Mouse (Mus musculus) thymus, adult 18-20 months (tissue): ENCODE data around the gene Gm7075.
"Not testable (repeated sequence)": the region's sequence is repeated elsewhere in the genome, so short reads cannot be mapped to it uniquely, and the experiment has no call there.

ENCODE experiments used
- DNase-seq, 2 experiments: peaks; one replicate each; pipeline ENCODE4 v3.0.0; 2022; ENCODE audit warnings: mixed read lengths in 2 of 2

The Gm7075 gene

DNA sequence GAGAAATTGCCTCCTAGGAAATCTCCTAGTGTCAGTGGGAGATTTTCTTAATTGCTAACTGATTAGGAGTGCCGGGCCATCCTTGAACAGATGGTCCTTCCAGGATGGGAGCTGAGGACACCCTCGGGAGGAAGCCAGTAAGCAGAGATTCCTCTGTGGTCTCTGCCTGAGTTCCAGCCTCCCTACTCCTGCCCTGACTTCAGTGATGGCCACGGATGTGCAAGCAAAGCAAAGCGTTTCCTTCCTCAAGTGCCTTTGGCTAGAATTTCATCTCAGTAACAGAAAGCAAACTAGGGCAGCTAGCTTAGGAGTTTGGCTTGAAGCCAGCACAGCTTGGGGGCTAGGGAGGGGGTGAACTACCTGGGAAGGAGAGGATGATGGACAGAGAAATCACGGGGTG, 4.5 kb downstream of the Gm7075 start:
- no peak for DNase-seq

GRCm38 (mm10) chr10:63415850-63416249, 5.7 kb downstream of the Gm7075 start:
- DNase-seq: no peak

DNA sequence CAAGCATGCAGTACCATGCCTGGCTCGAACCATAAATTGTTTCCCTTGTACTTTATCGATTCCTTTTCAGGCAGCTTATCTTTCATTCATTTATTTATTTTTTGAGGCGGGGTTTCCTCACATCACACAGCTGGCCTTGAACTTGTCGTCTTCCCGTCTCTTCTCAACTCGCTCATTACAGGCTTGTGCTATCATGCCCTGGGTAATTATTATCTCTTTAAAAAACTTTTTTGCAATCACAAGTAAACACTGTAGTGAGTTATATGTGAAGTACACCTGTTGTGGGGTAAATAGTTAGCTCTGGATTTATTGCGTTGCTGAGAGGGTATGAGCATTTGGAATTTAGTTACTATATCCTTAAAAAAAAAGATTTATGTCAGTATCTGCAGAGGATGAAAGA, 6.3 kb downstream of the Gm7075 start:
- DNase-seq: no peak

GRCm38 (mm10) chr10:63412756-63413155, 8.8 kb downstream of the Gm7075 start:
- DNase-seq: no peak

GRCm38 (mm10) chr10:63411674-63412073, 9.9 kb downstream of the Gm7075 start:
- DNase-seq: not testable (repeated sequence)

GRCm38 (mm10) chr10:63410162-63410956, 11.2 kb downstream of the Gm7075 start:
- DNase-seq: no peak

DNA sequence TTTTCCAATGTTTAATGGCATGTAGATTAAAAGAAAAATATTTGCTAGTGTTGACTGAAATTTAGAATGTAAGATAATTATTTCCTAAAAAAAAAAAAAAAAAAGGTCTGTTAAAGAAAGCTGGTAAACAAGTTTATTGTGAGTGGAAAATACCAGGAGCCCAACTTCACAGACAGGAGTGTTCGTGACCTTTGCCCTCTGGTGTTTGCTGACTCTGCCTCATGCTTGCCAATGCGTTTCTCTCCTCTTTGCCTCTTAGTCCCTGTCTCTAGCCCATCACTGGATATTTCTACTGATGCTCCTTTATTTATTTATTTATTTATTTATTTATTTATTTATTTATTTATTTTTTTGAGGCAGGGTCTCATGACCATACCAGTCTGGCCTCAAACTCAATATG, 18.0 kb downstream of the Gm7075 start:
- DNase-seq: no peak

DNA sequence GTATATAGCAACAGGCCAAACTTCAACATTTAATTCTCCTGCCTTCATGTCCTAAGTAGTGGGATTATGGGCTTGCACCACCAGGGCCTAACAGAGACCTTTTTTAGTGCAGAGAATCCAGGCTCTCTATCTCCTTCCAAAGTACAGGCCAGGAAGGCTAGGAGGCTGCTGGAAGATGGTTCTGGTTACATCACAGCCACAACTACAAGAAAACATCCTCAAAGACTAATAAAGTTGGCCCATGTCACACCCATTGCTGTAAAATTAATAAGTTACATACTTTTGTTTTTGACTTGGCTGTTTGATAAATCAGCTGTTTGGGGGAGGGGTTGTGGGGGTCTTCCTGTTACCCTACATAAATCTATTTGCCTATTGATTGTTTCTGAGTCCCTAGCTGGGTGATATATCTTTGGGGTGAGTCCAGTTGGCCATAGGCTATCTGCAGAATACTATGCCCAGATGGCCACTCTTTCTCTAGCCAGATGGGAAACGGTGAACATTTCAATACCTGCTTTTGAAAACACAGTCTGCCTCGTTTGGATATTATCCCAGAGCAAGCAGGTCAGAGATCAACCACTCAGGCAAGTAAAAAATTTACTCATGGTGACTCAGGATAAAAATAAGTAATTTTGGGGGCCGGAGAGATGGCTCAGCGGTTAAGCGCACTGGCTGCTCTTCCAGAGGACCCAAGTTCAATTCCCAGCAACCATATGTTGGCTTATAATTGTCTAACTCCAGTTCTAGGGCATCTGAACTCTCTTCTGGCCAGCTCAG, 18.7 kb downstream of the Gm7075 start:
- DNase-seq: no peak

DNA sequence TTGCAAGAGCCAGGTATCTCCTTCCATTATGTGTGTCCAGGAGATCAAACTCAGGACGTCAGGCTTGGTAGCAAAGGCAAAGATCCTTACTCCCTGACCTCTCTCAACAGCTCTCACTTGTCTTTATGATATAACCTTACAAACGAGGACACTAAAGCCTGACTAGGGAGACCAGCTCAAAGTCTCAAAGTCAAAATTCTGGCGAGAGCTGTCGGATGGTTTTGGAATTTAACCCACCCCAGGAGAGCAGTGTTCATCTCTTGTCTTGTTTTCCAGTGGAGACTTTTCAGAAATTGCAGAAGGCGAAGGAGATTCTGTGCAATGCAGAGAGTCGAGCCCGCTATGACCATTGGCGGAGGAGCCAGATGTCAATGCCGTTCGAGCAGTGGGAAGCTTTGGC, 24.6 kb downstream of the Gm7075 start:
- no peak for DNase-seq

- no peak for DNase-seq
These were observed 32.6 kb downstream of the Gm7075 start for GRCm38 (mm10) chr10:63388948-63389347.

DNA sequence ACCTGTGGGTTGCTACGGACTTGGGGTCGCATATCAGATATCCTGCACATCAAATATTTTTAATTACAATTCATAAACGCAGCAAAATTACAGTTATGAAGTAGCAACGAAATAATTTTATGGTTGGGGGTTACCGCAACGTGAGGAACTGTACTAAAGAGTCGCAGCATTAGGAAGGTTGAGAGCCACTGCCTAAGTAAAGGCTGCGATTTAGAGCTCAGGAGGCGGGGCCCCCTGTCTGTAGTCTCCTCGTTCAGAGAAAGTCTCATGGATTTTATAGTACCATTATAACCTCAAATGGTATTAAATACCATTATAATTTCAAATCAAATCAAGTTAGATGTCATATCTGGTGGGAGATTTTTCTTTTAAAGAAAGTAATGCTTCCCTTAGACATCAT, 34.6 kb downstream of the Gm7075 start:
- no peak for DNase-seq

- DNase-seq: peak; percentile 54 to 66
These were observed 35.1 kb downstream of the Gm7075 start for GRCm38 (mm10) chr10:63386444-63386843.

GRCm38 (mm10) chr10:63385897-63386296, 35.7 kb downstream of the Gm7075 start:
- not testable (repeated sequence) for DNase-seq

GRCm38 (mm10) chr10:63382372-63383279, 39.0 kb downstream of the Gm7075 start, which contains the start of gene Dnajc12:
Gene Dnajc12, plus strand, starts transcription at chr10:63382443.
- peak; percentile 62 to 75 for DNase-seq

DNA sequence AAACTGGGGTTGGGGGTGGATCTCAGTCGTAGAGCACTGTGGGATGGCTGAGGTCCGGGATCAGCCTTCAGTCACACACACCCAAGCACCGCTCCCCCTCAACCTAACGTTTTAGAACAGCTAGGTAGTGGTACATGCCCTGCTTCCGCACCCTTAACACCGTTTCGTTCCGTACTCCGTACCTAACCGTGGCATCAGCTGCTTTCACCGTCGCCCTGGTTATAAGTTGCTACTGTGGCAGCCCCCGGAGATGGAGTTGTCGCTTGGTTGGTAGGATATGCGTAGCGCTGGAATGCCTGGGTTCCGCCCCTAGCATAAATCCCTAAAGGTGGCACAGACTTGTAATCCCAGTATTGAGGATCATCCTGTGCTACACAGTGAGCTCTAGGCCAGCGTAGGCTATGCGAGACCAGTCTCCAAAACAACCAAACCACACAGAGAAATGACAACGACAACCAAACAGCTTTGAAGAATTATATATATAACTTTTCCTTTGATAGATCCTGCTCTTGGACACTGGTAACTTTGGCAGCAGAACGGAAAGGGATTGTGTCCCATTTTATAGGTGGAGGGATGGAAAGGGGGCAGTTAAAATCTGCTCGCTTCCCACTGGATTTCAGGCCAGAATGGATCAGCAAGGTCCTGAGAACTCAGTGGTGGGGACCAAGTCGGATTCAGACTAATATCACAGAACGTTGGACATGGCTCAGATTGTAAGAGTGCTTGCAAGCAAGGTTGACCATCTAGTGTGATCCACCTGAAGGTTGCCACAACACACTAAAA, 39.9 kb downstream of the Gm7075 start, which contains the start of gene Sirt1:
TSS of gene Sirt1 (minus strand) at position 207 of the 783 bp plus-strand sequence.
- peak; percentile 12 to 27 for DNase-seq

- DNase-seq: no peak
These were observed 42.5 kb downstream of the Gm7075 start for GRCm38 (mm10) chr10:63378948-63379680.

DNA sequence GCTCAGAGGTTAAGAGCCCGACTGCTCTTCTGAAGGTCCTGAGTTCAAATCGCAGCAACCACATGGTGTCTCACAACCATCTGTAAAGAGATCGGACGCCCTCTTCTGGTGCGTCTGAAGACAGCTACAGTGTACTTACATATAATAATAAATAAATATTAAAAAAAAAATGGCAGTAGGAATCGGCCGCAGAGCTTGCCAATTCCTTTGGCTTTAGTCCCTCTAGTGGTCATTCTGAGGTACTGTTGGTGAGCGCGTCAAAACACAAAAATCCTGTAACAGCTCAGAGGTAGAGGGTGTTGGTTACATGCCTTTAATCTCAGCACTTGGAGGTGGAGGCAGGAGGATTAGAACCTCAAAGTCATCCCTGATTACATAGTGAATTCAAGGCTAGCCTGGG, 44.1 kb downstream of the Gm7075 start:
- DNase-seq: peak in 1 of 2 experiments; percentile 24

DNA sequence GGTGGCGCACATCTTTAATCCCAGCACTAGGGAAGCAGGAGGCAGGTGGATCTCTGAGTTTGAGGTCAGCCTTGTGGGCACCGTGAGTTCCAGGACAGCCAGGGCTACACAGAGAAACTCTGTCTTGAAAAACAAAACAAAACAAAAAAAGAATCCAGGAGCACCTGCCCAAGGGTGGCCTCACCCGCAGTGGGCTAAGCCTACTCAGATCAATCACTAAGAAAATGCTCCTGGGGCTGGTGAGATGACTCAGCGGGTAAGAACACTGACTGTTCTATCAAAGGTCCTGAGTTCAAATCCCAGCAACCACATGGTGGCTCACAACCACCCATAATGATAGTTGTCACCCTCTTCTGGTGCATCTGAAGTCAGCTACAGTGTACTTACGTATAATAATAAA, 45.3 kb downstream of the Gm7075 start:
- DNase-seq: no peak
